ENCODE assay signal across 29 mouse cellular contexts in the genomic region with DNA sequence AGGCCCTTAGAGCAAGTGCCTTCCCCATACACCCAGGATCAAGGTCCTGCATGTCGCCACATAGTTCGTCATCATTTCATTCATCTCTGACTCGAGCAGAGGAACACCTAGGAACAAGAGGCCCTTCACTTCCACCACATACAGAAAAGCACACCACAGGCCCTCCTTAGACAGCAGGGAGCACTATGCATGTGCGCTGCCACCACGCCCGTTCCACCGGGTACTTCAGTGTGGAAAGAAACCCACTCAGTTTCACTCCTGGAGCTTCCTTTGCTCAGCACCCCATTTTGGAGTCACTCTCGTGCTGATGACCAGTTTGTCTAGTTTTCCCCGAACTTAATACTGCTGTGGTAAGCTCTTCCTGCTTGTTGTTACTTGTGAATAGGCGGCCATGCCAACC.
"Had no signal": no experiment of that assay in that cellular context is flagged by ENCODE, and none has a peak within 500 bp of the region (broad histone marks: within the 10 kb centered on the region; RNA-seq: fewer than 3 reads in every experiment).

No protein-coding gene starts in this region.

- ATAC-seq: liver, embryonic 12.5 days; liver, postnatal 0 days; midbrain, embryonic 13.5 days; midbrain, embryonic 15.5 days; midbrain, embryonic 16.5 days had no signal

- H3K9ac ChIP-seq: limb, embryonic 12.5 days; limb, embryonic 13.5 days; limb, embryonic 15.5 days; liver, embryonic 12.5 days; liver, embryonic 13.5 days; liver, embryonic 14.5 days; liver, embryonic 15.5 days; liver, postnatal 0 days; lung, embryonic 14.5 days; lung, embryonic 15.5 days; midbrain, embryonic 12.5 days; midbrain, embryonic 13.5 days; midbrain, embryonic 15.5 days; neural tube, embryonic 12.5 days had no signal

- H3K27ac ChIP-seq: limb, embryonic 10.5 days; limb, embryonic 12.5 days; limb, embryonic 13.5 days; limb, embryonic 15.5 days; liver, embryonic 12.5 days; liver, embryonic 13.5 days; liver, embryonic 14.5 days; liver, embryonic 15.5 days; lung, embryonic 15.5 days; macrophage; midbrain, embryonic 10.5 days; midbrain, embryonic 12.5 days; midbrain, embryonic 13.5 days; midbrain, embryonic 15.5 days; neural tube, embryonic 12.5 days had no signal

- H3K27me3 ChIP-seq: limb, embryonic 12.5 days; limb, embryonic 13.5 days; limb, embryonic 15.5 days; liver, embryonic 12.5 days; liver, embryonic 13.5 days; liver, embryonic 15.5 days; lung, embryonic 15.5 days; megakaryocyte, embryonic 14.5 days; midbrain, embryonic 12.5 days; midbrain, embryonic 13.5 days; midbrain, embryonic 15.5 days; neural tube, embryonic 12.5 days had no signal

- DNase-seq: left cerebral cortex, postnatal 4 days; liver; liver, embryonic 13.5 days; liver, postnatal 0 days; lung, adult 2 months; lung, embryonic 14.5 days; lung, postnatal 10 days; lung, postnatal 14 days; lung, postnatal 4 days; midbrain, embryonic 14.5 days had no signal

- H3K4me2 ChIP-seq: limb, embryonic 12.5 days; limb, embryonic 13.5 days; limb, embryonic 15.5 days; liver, embryonic 11.5 days; liver, embryonic 12.5 days; liver, embryonic 13.5 days; liver, embryonic 15.5 days; lung, embryonic 14.5 days; lung, embryonic 15.5 days; midbrain, embryonic 11.5 days; midbrain, embryonic 12.5 days; midbrain, embryonic 13.5 days; midbrain, embryonic 15.5 days; neural tube, embryonic 12.5 days had no signal

- H3K4me3 ChIP-seq: limb, embryonic 10.5 days; limb, embryonic 12.5 days; limb, embryonic 13.5 days; limb, embryonic 15.5 days; liver, embryonic 12.5 days; liver, embryonic 13.5 days; liver, embryonic 15.5 days; lung, embryonic 15.5 days; megakaryocyte, embryonic 14.5 days; midbrain, embryonic 10.5 days; midbrain, embryonic 12.5 days; midbrain, embryonic 13.5 days; midbrain, embryonic 15.5 days; myocyte; neural tube, embryonic 12.5 days had no signal

- H3K9me3 ChIP-seq: limb, embryonic 10.5 days; limb, embryonic 12.5 days; limb, embryonic 13.5 days; limb, embryonic 15.5 days; liver, embryonic 12.5 days; liver, embryonic 13.5 days; liver, embryonic 15.5 days; lung, embryonic 15.5 days; megakaryocyte, embryonic 14.5 days; midbrain, embryonic 10.5 days; midbrain, embryonic 12.5 days; midbrain, embryonic 13.5 days; midbrain, embryonic 15.5 days; neural tube, embryonic 12.5 days had no signal

- H3K4me1 ChIP-seq: limb, embryonic 10.5 days; limb, embryonic 12.5 days; liver, embryonic 15.5 days had no signal
